Mouse (Mus musculus) limb, embryonic 12.5 days (tissue): ENCODE data around the gene Glyr1. TPM values are rescaled to one million over a fixed set of nuclear protein-coding genes. Genes with fewer than 3 reads are reported as not detected.

ENCODE experiments used
- polyA plus RNA-seq: library from polyadenylated mRNA; unstranded; fragments of >200 nt; fragmentation: Nextera tagmentation; extraction: Ambion mirVana; gene quantifications from 2 replicates; pipeline ENCODE4 v1.2.1, GENCODE M21; 2016

Glyr1 gene
- polyA plus RNA-seq, 1 experiment from 2014 or later, result 168 TPM

Other genes starting within 250 kb of the Glyr1 start
- gene 4930562C15Rik, start 214.4 kb downstream of the Glyr1 start, polyA plus RNA-seq, result 0.46 and 0.58 TPM in 2 replicates
- 31.5 and 35.3 TPM in 2 replicates for gene Ubald1, start 169.5 kb downstream of the Glyr1 start, polyA plus RNA-seq
- 87.1 and 87.5 TPM in 2 replicates for gene Mgrn1, start 163.6 kb downstream of the Glyr1 start, polyA plus RNA-seq
- 168 and 171 TPM in 2 replicates for gene Nudt16l1, start 111.1 kb downstream of the Glyr1 start, polyA plus RNA-seq
- 63.0 and 67.6 TPM in 2 replicates for gene Anks3, start 85.7 kb downstream of the Glyr1 start, polyA plus RNA-seq
- gene Sept12, start 52.0 kb downstream of the Glyr1 start, polyA plus RNA-seq, result 0.08 TPM in 1 of 2 replicates, not detected in the other
- 1.6 and 4.3 TPM in 2 replicates for gene Smim22, start 42.6 kb downstream of the Glyr1 start, polyA plus RNA-seq
- gene Rogdi, start 36.3 kb downstream of the Glyr1 start, polyA plus RNA-seq, result 71.5 and 74.3 TPM in 2 replicates
- 26.8 and 27.0 TPM in 2 replicates for gene Ubn1, start 194 bp upstream of the Glyr1 start, polyA plus RNA-seq
- gene Ppl, start 82.6 kb upstream of the Glyr1 start, polyA plus RNA-seq, result 3.3 TPM in 2 replicates
- gene Sec14l5, start 97.2 kb upstream of the Glyr1 start, polyA plus RNA-seq, result 0.04 and 0.05 TPM in 2 replicates
- gene Nagpa, start 154.1 kb upstream of the Glyr1 start, polyA plus RNA-seq, result 14.5 and 14.7 TPM in 2 replicates
- gene AU021092, start 172.4 kb upstream of the Glyr1 start, polyA plus RNA-seq, result 1.2 and 1.4 TPM in 2 replicates
- 27.8 and 28.2 TPM in 2 replicates for gene Alg1, start 183.8 kb upstream of the Glyr1 start, polyA plus RNA-seq
- 14.3 and 16.8 TPM in 2 replicates for gene Eef2kmt, start 206.1 kb upstream of the Glyr1 start, polyA plus RNA-seq